Mouse (Mus musculus): Measurements from ENCODE around the gene Tmem117.

Gene Tmem117

GRCm38 (mm10) chr15:94628830-94629601 lies at the start of gene Tmem117:
Gene Tmem117, plus strand, starts transcription at chr15:94629232.
- peak; percentile 65 for DNase-seq

DNA sequence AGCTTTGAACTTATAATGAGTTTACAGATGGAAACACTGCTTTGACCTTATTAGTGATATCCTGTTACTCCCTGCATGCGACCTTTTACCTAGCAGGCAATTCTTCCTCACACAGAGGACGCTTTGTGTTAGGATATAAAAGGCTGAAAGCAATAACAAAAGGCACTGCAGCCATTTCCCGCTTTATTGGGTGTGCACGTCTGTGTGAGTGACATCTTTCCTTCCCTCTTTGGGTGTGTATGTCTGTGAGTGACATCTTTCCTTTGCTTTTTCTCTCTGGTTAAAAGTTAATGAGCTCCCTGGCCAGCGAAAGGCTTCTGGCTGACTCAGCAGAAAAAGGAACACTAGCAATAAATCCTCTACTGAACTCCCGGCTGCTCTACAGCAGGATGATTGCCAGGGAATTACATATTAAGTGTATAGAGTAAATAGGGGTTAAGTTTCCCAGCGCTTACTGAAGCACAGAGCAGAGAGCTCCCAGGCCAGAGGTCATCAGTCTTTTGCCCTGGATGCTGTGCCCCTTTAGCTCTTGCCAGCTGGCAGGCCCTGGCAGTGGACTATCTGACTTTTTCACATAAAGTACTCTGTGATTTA lies 46.9 kb upstream of the Tmem117 start:
- no peak for DNase-seq

- DNase-seq, result no peak
These were observed 45.9 kb upstream of the Tmem117 start for GRCm38 (mm10) chr15:94583153-94583552.

GRCm38 (mm10) chr15:94584738-94585137 lies 44.3 kb upstream of the Tmem117 start:
- DNase-seq, result no peak

- DNase-seq, result no peak
These were observed 41.0 kb upstream of the Tmem117 start for GRCm38 (mm10) chr15:94587826-94588715.

DNA sequence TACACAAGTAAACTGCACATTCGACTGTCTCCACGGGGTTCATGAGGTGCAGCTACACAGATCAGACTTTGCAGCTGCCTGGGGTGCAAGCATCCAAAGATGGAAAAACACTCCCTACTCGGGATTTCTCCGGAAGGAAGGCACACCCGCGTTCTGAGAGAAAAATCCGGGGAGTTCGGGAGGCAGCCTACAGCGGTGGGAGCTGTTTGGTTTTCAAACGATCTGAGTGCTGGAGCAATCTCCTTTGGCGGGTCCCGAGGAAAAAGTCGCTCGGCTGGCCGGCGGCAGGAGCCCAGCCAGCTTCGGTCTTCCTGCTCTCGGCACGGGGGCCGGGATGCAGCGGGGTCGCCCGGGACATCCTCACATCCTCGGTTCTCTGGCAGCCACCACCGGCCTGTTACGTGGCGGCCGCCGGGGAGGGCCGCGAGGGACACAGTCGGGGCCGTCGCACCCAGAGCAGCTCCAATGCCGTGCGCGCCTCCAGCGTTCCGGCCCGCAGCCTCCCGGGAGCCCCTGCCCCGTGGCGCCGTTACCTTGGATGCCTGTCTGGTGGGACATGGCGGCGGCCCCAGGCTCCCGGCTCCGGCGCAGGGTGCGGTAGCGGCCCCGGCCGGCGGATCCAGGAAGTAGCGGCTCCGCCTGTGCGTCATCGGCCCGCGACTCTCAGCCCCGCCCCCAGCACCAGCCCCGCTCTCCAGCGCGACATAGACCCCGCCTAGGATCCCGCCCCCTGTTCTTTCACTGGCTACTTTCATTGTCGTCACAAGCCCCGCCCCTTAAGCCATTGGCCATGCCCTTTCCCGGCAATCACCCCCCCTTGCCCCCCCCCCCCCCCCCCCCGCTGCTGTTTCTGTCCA lies 39.6 kb upstream of the Tmem117 start, which contains the start of gene Twf1:
TSS of gene Twf1 (minus strand) at position 671 of the 857 bp plus-strand sequence.
- peak; percentile 98 for DNase-seq

DNA sequence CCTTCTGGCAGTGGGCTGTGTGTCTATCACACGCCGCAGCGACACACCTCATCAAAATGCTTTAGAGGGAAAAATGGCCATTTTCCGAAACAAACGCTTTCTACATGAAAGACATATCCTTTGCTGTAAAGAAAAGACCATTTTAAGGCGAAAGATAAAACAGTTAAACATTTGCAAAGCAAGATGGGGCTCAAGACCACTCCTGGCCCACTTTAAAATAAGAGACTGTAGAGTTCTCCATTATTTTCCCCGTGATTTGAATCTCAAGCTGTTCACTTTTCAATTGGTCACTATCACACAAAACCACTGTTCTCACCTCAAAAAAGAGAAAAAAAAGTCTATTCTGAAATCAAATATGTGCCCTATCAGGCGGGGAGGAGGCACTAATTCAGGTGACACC lies 38.9 kb upstream of the Tmem117 start:
- DNase-seq, result no peak

- no peak for DNase-seq
These were observed 37.7 kb upstream of the Tmem117 start for GRCm38 (mm10) chr15:94591356-94591755.

GRCm38 (mm10) chr15:94593586-94593985 lies 35.4 kb upstream of the Tmem117 start:
- DNase-seq, result no peak

DNA sequence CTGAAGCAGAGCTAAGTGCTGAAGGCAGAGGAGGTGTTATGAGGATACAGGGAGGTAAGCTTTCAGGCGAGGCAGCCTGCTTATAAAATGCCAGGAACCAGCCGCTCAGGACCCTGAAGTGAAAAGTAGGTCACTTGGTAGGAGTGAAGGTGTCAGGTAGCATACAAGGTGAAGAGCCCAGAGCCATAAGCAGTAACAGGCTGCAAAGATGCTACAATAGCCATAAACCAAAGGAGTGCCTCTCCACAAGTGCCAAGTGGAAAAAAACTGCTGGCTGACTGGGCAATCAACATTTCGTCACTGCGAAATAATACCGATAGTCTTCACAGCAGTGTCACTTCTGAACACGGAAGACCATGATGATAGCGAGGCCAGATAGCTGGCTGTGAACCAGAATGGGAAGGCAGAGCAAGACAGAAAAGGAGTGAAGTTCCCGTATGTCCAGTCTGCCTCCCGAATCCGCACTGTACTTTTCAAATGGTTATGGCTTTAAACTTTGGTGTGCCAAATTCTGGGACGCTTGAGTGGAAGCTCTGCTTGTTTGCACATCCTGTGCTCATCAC lies 28.8 kb upstream of the Tmem117 start:
- DNase-seq, result no peak

DNA sequence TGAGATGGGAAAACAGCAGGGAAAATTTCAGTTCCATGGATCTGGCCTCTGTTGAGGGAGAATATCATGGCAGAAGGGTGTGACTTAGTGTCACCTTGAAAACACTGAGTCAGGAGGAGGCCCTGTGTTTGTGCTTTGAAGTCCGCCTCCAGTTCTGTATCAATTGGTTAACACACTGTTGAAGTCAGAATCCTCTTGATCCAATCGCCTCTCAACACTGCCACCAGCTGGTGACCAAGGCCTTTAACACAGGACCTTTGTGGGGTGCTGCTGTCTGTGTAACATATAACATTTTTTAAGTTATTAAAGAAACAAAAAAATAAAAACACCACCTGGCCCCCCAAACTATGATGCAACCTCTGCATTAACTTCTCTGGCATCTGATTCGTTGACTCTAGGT lies 27.7 kb upstream of the Tmem117 start:
- peak; percentile 30 for DNase-seq

DNA sequence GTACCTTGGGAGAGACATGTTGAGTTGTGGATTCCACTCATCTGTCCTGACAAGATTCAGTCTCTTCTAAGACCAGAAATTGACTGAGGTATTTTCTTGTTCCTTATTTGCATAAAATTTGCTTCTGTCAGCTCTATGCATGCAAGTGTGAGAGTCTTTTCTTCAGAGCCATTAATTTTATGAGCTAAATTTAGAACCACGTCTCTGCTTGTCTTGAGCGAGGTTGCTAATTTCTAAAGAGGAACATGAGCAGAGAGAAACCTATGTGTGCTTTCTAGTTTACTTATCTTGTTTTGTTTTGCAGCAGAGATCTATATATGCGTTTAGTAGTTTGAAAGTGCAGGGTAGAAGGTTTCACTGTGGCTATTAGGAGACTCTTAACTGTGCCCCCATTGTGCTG lies 26.6 kb upstream of the Tmem117 start:
- DNase-seq, result no peak

GRCm38 (mm10) chr15:94607768-94608167 lies 21.3 kb upstream of the Tmem117 start:
- DNase-seq, result no peak

GRCm38 (mm10) chr15:94616036-94616435 lies 13.0 kb upstream of the Tmem117 start:
- no peak for DNase-seq

- DNase-seq, result no peak
These were observed 8.1 kb upstream of the Tmem117 start for GRCm38 (mm10) chr15:94620909-94621308.

DNA sequence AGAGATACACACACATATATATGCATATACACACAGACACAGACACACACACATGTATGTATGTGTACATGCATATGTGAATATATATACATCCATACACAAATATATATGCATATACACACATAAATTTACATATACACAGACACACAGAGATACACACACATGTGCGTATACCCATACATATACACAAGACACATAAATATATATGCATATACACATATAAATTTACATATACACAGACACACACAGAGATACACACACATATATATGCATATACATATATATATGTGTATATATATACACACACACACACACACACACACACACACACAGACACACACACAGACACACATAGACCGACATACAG lies 586 bp upstream of the Tmem117 start:
- no peak for DNase-seq

- no peak for DNase-seq
These were observed 1.5 kb downstream of the Tmem117 start for GRCm38 (mm10) chr15:94630553-94630952.

DNA sequence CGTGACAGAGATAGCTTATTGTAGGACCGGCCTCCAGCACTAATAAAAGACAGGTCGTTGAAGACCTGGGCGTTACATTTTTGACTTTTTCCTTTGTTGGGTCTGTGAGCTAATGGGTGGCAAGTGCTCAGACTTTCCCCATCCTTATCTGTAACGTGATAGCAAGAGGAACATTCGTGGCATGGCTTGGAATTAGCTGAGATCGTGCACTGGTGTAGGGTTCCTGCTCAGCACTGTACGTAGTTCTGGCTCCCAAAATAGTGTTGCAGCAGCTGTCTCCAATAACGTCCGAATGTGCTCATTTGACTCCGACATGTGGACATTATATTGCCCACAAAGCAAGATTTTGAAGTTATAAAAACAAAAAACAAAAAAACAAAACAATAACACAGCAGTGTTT lies 5.5 kb downstream of the Tmem117 start:
- DNase-seq, result no peak

- no peak for DNase-seq
These were observed 9.2 kb downstream of the Tmem117 start for GRCm38 (mm10) chr15:94638207-94638606.

- DNase-seq, result no peak
These were observed 10.1 kb downstream of the Tmem117 start for GRCm38 (mm10) chr15:94639126-94639525.

DNA sequence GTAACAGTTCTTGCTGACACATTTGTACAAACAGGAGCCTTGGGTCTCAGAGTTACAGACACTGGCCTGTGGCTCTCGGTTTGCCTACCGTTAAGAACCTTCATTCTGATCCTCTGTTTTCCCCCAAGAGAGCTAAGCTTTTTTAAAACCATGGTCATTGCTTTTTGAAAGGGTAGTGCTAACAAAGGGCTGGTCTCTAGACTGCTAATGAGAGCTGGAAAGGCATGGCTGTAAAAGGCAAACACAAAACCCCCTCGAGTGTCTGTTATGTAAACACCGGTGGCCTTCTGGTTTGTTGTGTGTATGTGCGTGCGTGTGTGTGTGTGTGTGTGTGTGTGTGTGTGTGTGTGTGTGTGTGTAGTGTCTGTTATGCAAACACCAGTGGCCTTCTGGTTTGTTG lies 17.0 kb downstream of the Tmem117 start:
- no peak for DNase-seq

- DNase-seq, result peak; percentile 20
These were observed 19.4 kb downstream of the Tmem117 start for GRCm38 (mm10) chr15:94648430-94648829.
